Mouse (Mus musculus): ENCODE results near the gene Pdxk. TPM values are rescaled to one million over a fixed set of nuclear protein-coding genes. Genes with fewer than 3 reads are reported as not detected.

The Pdxk gene
- polyA plus RNA-seq, 1 experiment from 2014 or later, result 8.8 TPM

DNA sequence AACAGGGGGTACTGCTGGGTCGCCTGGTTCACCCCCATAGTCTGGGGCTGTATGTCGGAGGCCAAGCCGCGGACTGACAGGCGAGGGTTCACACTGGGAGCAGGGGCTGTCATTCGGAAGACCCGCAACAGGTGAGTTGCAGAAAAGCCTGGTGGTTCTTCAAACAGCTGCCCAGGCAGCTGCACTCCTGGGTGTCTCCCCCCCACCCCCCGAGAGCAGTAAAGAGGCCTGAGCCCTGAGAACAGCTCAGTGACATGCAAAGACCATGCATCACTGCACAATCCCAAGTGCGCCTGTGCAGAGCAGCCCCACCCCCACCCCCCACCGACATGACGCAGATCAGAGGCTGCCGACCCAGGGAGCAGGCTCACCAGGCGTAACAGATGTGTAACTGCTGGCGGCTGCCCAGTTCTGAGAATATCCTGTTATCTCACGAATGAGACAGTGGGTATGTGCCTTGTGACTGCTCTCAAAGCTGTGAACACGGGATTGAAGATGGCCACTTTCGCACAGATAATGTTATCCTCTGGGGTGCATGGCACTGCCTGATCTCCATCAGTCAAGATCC lies 65.6 kb downstream of the Pdxk start:
- Histone ChIP-seq H3K27ac (ENCODE audit: low read length) (peak overlapping the region; percentile 66), H3K9ac (ENCODE audit: low read length) (0 out of 2 replicates have a peak overlapping the region, but pooled peaks have one; percentile 7), H3K9me3 (replicated peaks; ENCODE audit: control insufficient read depth, low read length) (no peaks in the 10 kb centered on the region), H3K36me3 (ENCODE audit: control insufficient read depth, insufficient read depth) (peaks cover 39% of the 10 kb centered on the region), H3K4me1 (ENCODE audit: control insufficient read depth, insufficient read depth, low read length) (peaks cover 17% of the 10 kb centered on the region), H3K4me3 (ENCODE audit: low read length) (no peak overlapping the region), H3K27me3 (ENCODE audit: control insufficient read depth, insufficient read depth, low read length) (no peaks in the 10 kb centered on the region), H3K4me2 (ENCODE audit: low read depth, low read length) (peak overlapping the region; percentile 24; the same call in 1 of the 2 replicates)
- 35% methylated on average over 17 of the region's 17 CpGs for WGBS
- peak; percentile 68 for ATAC-seq (replicated peaks; ENCODE audit: extremely low read depth, insufficient read depth, low FRiP score)

DNA sequence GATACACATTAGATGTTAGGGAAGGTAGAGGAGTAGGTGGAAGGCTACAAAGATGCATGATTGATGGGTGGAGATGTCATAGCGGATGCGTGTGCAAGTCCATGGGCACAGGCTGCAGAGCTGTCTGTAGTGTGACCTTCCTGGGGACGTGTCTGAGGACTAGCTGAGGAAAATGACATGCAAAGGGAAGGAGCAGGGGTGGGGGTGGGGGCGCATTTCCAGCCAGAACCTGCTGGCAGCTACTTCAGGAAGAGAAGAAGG lies 68.2 kb downstream of the Pdxk start:
- Histone ChIP-seq H3K36me3 (ENCODE audit: control insufficient read depth, insufficient read depth) (peaks cover 14% of the 10 kb centered on the region), H3K9me3 (replicated peaks; ENCODE audit: control insufficient read depth, low read length) (no peaks in the 10 kb centered on the region), H3K27me3 (ENCODE audit: control insufficient read depth, insufficient read depth, low read length) (peaks cover 4% of the 10 kb centered on the region), H3K9ac (ENCODE audit: low read length) (no peak overlapping the region), H3K4me2 (ENCODE audit: low read depth, low read length) (no peak overlapping the region), H3K4me3 (ENCODE audit: low read length) (no peak overlapping the region), H3K27ac (ENCODE audit: low read length) (no peak overlapping the region), H3K4me1 (ENCODE audit: control insufficient read depth, insufficient read depth, low read length) (peaks cover 19% of the 10 kb centered on the region)
- ATAC-seq (replicated peaks; ENCODE audit: extremely low read depth, insufficient read depth, low FRiP score), result no peak
- 58% methylated on average over 4 of the region's 4 CpGs for WGBS

DNA sequence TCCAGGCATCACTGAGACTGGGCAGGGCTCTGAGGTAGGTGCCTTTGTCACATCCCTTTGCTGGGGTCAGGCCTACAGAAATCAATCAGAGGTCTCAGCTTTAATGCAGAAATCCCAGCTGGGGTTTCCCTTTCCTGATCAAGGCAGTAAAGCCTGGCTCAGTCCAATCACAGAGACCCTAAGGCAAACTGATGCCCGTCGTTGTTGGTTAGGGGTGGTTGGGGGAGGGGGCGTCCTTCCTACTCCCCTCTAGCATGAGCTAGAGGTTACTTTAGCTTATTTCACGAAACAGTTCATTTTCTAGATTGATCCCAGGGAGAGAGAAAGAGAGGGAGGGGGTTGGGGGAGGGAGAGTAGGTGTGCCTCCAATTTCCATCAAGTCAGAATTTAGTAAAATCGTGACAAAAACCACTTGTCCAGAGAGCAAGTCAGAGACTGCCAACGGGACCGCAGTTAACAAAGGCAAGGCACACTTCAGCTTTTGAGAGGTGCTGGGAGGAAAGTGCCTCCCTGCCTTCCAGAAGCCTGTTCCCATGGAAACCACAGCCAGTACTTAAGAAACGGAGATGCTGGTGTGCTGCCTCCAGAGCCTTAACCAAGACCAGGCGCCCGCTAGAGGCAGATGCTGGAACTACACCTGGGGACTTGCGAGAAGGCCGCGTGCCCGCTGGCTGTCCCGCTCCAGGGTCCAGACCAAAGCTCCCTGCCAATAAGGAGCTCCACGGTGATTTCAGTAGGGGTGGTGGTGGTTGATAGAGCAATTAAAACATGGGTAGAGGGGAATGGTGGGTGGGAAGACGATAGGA lies 68.8 kb downstream of the Pdxk start:
- Histone ChIP-seq H3K9me3 (replicated peaks; ENCODE audit: control insufficient read depth, low read length) (no peaks in the 10 kb centered on the region), H3K27ac (ENCODE audit: low read length) (no peak overlapping the region), H3K36me3 (ENCODE audit: control insufficient read depth, insufficient read depth) (peaks cover 9% of the 10 kb centered on the region), H3K4me2 (ENCODE audit: low read depth, low read length) (no peak overlapping the region), H3K4me3 (ENCODE audit: low read length) (no peak overlapping the region), H3K4me1 (ENCODE audit: control insufficient read depth, insufficient read depth, low read length) (peaks cover 19% of the 10 kb centered on the region), H3K9ac (ENCODE audit: low read length) (no peak overlapping the region), H3K27me3 (ENCODE audit: control insufficient read depth, insufficient read depth, low read length) (peaks cover 10% of the 10 kb centered on the region)
- 13% methylated on average over 17 of the region's 17 CpGs for WGBS
- no peak for ATAC-seq (replicated peaks; ENCODE audit: extremely low read depth, insufficient read depth, low FRiP score)

DNA sequence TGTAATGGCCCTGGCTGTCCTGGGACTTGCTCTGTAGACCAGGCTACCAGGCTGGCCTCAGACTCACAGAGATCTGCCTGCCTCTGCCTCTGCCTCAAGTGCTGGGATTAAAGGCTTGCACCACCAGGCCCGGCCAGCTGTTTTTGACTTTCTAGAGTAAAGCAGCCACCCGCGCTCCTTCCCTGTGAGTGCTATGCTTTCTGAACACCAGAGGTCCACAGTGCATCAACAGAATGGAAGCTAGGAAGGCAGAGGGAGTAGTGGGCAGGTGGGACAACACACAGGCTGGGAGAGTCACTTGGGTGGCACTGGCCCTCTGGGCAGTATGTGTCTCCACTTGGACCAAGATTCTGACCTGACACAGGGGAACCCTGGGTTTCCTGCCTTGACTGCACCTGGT lies 69.4 kb downstream of the Pdxk start:
- Histone ChIP-seq H3K36me3 (ENCODE audit: control insufficient read depth, insufficient read depth) (peaks cover 3% of the 10 kb centered on the region), H3K9me3 (replicated peaks; ENCODE audit: control insufficient read depth, low read length) (no peaks in the 10 kb centered on the region), H3K4me3 (ENCODE audit: low read length) (no peak overlapping the region), H3K4me1 (ENCODE audit: control insufficient read depth, insufficient read depth, low read length) (peaks cover 18% of the 10 kb centered on the region), H3K9ac (ENCODE audit: low read length) (no peak overlapping the region), H3K27ac (ENCODE audit: low read length) (no peak overlapping the region), H3K27me3 (ENCODE audit: control insufficient read depth, insufficient read depth, low read length) (peaks cover 16% of the 10 kb centered on the region), H3K4me2 (ENCODE audit: low read depth, low read length) (no peak overlapping the region)
- 86% methylated on average over 3 of the region's 3 CpGs for WGBS
- no peak for ATAC-seq (replicated peaks; ENCODE audit: extremely low read depth, insufficient read depth, low FRiP score)

DNA sequence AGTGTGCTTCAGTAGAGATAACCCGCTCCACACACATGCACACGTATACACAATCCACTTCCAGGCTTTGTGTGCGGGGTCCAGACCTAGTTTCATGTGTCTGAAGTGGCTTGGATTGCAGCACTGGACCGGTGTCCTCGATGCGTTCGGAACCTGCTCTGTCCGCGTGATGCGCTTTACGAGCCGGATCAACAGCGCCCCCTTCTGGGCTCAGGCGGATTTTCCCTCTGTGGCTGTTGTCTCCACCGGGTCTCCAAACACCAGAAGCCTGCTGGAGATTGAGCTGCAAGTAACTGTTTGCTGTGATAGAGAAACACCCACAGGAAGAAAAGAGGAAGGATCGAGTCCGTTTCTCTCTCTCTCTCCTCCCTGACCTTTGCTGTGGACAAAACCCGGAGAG lies 72.7 kb downstream of the Pdxk start:
- peaks cover 24% of the 10 kb centered on the region for H3K27me3 ChIP-seq (ENCODE audit: control insufficient read depth, insufficient read depth, low read length)
- no peak overlapping the region for H3K27ac ChIP-seq (ENCODE audit: low read length)
- no peak overlapping the region for H3K4me3 ChIP-seq (ENCODE audit: low read length)
- H3K9ac ChIP-seq (ENCODE audit: low read length), result peak overlapping the region; percentile 30; the same call in 1 of the 2 replicates
- 1% methylated on average over 18 of the region's 18 CpGs for WGBS
- peaks cover 2% of the 10 kb centered on the region; the same call in 1 of the 2 replicates for H3K4me1 ChIP-seq (ENCODE audit: control insufficient read depth, insufficient read depth, low read length)
- H3K36me3 ChIP-seq (ENCODE audit: control insufficient read depth, insufficient read depth), result no peaks in the 10 kb centered on the region
- ATAC-seq (replicated peaks; ENCODE audit: extremely low read depth, insufficient read depth, low FRiP score), result peak; percentile 31; the same call in 1 of the 2 replicates
- H3K9me3 ChIP-seq (replicated peaks; ENCODE audit: control insufficient read depth, low read length), result no peaks in the 10 kb centered on the region
- peak overlapping the region; percentile 44 for H3K4me2 ChIP-seq (ENCODE audit: low read depth, low read length)

DNA sequence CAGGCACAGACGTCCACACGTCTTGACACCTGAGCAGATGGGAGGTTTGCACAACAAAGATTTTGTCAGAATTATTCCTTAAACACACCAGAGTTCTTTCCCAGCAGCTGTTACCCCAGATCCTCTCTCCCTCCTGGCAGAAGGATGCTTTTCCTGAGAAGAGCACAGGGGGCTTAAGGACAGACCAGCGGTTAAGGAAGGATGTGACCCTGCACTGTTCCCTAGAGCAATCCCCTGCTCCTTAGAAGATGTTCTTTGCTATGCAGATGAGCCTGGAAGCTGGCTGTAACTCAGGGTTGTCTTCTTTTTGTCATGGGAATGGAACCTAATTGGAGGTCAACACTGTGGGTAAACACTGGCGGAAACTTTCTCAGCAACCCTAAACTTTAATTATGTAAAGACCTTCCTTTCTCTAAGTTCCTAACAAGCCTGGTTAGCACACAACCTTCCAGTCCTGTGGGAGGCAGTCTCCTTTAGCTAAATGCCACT lies 73.7 kb downstream of the Pdxk start:
- Histone ChIP-seq H3K27ac (ENCODE audit: low read length) (no peak overlapping the region), H3K4me1 (ENCODE audit: control insufficient read depth, insufficient read depth, low read length) (peaks cover 2% of the 10 kb centered on the region; the same call in 1 of the 2 replicates), H3K4me3 (ENCODE audit: low read length) (no peak overlapping the region), H3K36me3 (ENCODE audit: control insufficient read depth, insufficient read depth) (no peaks in the 10 kb centered on the region), H3K9ac (ENCODE audit: low read length) (no peak overlapping the region), H3K9me3 (replicated peaks; ENCODE audit: control insufficient read depth, low read length) (no peaks in the 10 kb centered on the region), H3K27me3 (ENCODE audit: control insufficient read depth, insufficient read depth, low read length) (peaks cover 24% of the 10 kb centered on the region), H3K4me2 (ENCODE audit: low read depth, low read length) (no peak overlapping the region)
- no peak for ATAC-seq (replicated peaks; ENCODE audit: extremely low read depth, insufficient read depth, low FRiP score)
- WGBS, result 38% methylated on average over 4 of the region's 4 CpGs

DNA sequence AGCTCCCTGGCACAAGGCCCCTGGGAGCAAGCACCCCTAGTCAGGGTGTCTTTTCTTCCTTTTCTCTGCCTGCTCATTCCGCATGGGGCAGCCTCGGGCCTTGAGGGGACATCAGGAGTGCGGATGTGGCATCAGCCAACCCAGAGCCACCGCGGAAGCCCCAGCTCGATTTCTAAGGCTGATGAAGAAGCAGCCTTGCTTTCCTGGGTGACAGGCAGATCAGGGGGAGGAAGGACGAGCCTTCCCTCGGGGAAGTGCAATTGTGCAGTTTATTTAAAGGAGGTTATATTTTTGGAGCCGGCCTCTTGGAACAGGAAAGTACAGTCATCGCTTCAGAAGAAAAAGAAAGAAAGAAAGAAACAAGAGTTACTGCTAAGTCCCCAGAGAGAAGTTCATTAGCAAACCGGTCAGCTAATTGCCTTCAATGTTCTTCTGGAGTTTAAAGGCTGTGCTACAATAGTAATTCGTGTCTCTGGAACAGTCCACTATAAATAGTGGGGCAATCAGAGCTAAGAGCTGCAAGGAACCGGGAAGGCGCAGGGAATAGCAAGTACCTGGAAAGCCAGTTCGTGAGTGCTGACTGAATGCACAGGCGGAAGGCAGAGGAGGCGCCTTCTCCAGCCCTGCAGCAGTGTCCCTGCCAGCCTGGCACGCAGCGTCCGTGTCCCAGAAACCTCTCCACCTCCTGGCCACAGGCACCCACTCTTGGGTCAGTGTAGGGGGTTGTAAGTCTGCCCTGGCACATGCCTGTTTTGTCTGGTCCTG lies 76.4 kb downstream of the Pdxk start:
- Histone ChIP-seq H3K4me3 (ENCODE audit: low read length) (no peak overlapping the region), H3K9me3 (replicated peaks; ENCODE audit: control insufficient read depth, low read length) (no peaks in the 10 kb centered on the region), H3K9ac (ENCODE audit: low read length) (no peak overlapping the region), H3K36me3 (ENCODE audit: control insufficient read depth, insufficient read depth) (no peaks in the 10 kb centered on the region), H3K4me1 (ENCODE audit: control insufficient read depth, insufficient read depth, low read length) (peaks cover 2% of the 10 kb centered on the region; the same call in 1 of the 2 replicates), H3K27ac (ENCODE audit: low read length) (no peak overlapping the region), H3K4me2 (ENCODE audit: low read depth, low read length) (no peak overlapping the region), H3K27me3 (ENCODE audit: control insufficient read depth, insufficient read depth, low read length) (peaks cover 24% of the 10 kb centered on the region)
- WGBS, result 57% methylated on average over 20 of the region's 20 CpGs
- no peak for ATAC-seq (replicated peaks; ENCODE audit: extremely low read depth, insufficient read depth, low FRiP score)

Measured in heart, embryonic 16.5 days (tissue).